Mouse (Mus musculus) cerebellum, adult 9-10 months (tissue): Measurements from ENCODE around the gene Hes6.

Source experiments
- DNase-seq: peaks from one replicate; pipeline ENCODE4 v3.0.0; 2022

Gene Hes6

DNA sequence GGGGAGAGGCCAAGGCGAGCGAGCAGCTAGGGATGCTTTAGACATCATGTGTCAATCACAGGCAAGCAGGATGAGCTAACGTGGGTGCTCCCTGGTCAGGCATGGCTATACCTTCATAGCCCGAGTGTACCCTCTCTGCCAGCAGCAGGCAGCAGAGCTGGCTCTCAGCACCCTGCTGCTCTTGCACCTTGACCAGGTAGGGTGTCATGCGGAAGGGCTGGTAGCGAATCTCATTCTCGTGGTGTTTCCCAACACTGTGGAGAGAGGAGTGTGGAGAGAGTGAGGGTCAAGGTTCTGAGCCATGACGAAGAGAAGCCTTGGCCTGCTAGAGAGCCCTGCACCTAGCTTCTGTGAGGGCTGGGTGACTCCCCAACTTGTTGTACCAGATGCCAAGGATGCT lies 25.9 kb upstream of the Hes6 start:
- DNase-seq, result no peak

DNA sequence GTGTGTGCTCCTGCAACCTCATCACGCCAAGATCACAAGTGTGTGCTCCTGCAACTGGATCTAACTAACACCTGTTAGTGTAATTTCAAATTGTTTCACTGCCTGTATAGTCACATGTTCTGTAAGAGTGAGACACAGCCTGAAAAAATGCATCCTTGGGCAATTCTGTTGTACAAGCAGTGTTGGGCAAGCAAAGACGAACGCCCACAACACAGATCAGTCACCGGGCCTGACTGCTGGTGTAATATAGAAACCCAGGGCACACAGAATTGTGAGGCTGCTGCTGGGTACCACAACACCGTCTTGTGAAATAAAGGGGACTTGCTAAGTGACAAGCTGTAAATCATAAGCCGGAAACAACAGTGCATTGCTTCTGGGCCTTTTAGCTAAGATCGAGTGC lies 23.7 kb upstream of the Hes6 start:
- no peak for DNase-seq

DNA sequence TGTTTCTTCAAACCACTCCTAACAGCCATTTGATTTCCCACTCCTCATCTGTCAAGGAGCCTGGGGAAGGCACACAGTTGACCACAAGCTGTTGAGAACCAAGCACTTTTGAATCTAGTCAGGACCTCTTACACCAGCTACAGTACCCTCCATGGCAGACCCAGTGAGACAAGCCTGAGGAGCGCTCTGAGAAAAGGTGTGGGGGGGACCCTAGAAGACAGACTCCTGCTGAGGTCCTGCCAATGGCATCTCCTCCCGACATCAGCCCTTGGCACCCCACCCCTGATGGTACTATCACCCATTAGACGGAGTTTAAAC lies 23.2 kb upstream of the Hes6 start:
- no peak for DNase-seq

GRCm38 (mm10) chr1:91436380-91437082 lies 22.7 kb upstream of the Hes6 start:
- DNase-seq, result peak; percentile 69

DNA sequence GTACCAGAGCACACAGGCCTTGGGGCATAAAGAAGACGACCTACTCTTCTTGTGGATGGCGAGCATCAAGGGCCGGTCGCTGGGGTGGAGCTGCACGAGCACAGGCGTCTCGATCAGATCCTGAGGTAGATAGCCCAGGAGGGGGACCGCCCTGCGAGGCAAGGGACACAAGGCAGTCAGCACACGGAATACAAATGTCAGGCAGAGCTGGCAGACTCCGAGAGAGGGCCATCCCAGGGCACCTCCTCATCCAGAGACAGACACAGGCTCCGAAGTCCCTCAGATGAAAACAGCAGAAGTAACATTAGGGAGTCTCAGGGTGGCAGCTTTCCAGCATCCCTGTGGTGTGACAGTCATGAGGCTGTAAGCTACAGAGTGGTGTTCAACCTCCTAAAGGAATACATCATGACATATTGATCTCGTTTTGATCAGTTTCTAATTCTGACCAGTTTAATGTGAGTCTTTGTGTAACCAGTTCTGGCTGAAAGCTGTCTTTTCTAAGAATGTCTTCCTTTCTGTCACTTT lies 21.8 kb upstream of the Hes6 start:
- DNase-seq, result peak; percentile 40

DNA sequence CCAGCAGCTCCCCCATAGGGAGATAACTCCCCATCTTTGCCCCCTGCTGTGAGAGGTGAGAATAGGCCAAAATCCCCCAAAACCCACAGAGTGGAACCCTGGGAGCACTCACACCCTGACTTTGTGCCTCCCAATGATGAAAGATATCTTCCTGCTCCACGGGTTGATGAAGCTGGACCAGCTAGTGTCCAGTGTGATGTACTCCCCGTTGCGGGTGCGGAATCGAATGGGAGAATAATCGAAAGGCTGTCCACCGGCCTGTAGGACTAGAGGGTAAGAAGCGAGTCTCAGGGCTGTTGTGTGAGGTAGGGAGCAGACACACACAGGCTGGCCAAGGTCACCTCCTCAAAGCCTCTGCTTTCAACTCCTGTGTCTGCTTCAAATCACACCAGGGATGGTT lies 21.1 kb upstream of the Hes6 start:
- no peak for DNase-seq

GRCm38 (mm10) chr1:91430761-91431160 lies 16.9 kb upstream of the Hes6 start:
- DNase-seq, result no peak

- DNase-seq, result no peak
These were observed 15.4 kb upstream of the Hes6 start for GRCm38 (mm10) chr1:91429212-91429611.

DNA sequence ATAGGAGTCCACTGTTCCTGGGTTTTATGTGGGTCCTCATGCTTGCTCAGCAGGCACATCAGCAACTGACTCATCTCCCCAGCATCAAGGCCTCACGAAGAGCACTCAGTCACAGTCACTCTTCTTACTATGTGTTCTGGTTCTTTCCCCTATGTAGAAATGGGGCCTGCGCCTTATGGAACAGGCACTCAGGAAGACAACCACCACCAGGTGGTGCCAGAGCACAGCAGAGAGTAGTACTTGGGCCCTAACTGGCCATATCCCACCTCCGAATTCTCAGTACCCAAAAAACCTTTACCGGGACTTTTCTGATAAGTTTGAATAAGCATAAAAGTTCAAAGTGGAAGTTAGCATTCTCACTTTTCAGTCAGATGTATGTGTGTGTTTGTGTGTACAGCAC lies 14.8 kb upstream of the Hes6 start:
- DNase-seq, result peak; percentile 77

- no peak for DNase-seq
These were observed 12.6 kb upstream of the Hes6 start for GRCm38 (mm10) chr1:91426397-91426796.

GRCm38 (mm10) chr1:91420601-91421065 lies 6.8 kb upstream of the Hes6 start:
- DNase-seq, result no peak

GRCm38 (mm10) chr1:91419862-91420600 lies 6.2 kb upstream of the Hes6 start:
- no peak for DNase-seq

DNA sequence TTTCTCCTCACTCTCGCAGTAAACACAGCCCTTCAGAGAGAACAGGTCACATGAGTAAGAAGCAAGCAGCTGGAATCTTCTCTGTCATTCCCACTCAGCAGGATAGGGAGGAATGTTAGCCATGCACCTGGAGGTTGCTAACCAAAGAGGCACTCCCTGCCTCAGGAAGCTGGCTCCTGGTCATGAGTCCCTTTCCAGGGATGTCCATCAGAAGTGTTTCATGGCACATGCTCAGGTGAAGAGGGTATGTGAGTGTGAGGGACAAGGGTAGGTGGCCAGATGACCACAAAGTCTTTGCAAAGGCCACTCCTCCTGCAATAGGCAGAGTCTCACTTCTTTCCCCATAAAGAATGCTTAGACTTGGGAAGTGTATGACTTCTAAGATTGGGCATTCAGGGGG lies 4.2 kb upstream of the Hes6 start:
- no peak for DNase-seq

DNA sequence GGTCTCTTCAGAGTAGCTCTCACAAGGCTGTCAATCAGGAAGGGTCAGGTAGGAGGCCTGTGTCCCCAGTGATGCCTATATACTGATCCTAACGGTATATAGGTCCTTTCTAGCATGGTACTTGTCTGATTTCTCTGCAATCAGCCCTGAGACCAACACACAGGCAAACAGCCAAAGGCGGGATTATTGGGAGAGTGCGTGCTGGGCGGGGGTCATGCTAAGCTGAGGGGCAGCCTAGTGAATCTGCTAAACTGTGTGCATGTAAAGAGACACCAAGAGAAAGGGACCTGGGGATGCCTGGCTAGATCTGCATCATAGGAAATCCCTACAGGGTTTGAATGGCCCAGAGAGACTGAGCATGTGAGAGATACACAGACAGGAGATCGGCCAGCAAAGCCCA lies 1.5 kb upstream of the Hes6 start:
- DNase-seq, result peak; percentile 53

DNA sequence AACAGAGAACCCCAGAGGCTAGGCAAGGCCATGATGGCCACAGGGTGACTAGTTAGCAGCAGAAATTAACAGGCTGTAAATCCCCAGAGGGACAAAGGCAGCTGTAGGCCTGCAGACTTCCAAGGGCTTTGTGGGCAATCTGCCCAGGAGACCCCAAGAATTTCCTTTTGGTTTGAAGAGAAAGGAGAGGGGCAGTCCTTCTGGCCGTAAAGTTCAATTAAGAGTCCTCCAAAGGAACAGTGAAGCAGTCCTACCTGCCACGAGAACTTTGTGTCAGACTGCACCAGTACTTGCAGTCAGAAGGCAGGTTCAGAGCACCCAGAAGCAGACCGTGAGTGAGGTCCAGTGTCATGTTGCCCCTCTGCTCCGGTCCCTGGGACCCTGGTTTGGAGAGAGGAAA lies 1.1 kb upstream of the Hes6 start:
- peak; percentile 61 for DNase-seq

DNA sequence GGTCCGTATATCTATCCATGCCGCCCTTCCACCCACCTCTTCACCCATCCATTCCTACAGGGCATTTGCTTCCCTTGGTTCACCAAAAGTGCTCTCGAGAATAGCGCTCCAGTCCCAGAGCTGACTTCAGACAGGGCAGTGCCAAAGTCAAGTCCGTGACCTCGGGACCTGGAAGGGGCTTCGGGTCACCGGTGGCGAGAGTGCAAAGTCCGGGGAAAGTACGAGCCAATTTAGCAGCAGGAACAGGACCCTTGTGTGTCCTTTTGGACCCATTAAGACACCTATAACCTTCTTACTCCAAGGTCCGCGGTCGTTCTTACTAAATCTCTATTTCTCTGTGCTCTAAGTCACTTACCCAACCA lies 321 bp downstream of the Hes6 start:
- no peak for DNase-seq

- DNase-seq, result peak; percentile 94
These were observed 770 bp downstream of the Hes6 start for GRCm38 (mm10) chr1:91413030-91413506.

DNA sequence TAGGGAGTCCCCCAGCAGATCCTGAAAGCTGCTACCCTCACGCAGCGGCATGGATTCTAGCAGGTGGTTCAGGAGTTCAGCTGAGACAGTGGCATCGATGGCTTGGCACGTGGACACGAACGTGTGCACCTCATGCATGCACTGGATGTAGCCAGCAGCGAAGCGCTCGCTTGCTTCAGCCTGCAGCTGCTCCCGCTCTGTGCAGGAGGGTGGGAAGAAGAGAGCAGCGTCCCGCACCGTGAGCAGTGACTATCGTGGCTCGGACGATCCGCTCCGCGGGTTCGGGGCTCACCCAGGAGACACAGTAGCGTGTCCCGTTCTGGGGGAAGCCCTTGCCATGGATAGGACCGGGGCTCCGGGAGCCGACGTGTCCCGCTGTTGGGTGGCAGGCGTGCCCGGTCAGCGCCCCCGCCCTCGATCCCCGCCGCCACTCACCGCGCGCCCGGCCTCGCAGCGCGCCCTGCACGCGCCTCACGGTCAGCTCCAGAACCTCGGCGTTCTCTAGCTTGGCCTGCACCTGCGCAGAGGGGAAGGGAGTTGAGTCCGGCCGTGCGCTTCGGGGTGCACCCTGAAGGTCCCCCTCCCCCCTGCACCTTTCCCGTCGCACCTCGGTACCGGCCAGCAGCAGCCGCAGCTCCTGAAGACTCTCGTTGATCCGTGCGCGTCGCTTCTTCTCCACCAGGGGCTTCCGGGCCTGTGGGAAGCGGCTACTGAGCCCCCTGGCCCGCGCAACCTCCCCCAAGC lies 1.4 kb downstream of the Hes6 start:
- DNase-seq, result peak; percentile 61

DNA sequence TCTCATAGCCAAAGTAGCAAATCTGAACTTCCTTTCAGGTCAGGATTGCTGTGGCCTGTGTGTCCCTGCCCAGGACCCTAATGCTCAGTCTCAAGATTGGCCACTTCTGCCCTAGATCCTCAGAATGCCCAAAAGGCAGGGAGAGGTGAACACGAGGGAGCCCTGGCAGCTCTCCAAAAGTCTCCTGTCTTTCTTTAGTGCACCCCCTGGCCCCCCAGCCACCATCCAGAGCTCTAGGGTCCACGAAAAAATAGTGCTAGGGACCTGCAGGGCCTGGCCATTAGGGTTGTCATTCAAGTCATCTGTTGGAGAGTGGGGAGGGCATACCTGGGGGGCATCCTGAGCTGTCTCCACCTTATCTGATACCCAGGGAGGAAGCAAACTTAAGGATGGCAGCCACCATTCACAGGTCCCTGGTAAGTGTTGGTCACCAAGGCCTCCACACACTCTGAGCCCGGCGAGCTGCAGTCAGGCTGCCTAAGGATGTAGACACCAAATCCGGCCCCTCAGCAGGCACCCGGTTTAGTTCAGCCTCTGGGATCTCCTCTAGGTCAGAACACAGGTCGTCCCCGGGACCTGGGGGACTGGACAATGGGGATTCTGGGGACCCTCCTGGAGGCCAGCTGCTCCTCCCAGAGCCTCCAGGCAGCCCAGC lies 2.1 kb downstream of the Hes6 start:
- DNase-seq, result peak; percentile 57

GRCm38 (mm10) chr1:91407819-91408218 lies 6.0 kb downstream of the Hes6 start:
- DNase-seq, result no peak

- DNase-seq, result peak; percentile 87
These were observed 8.2 kb downstream of the Hes6 start for GRCm38 (mm10) chr1:91405406-91406169.

- DNase-seq, result no peak
These were observed 8.9 kb downstream of the Hes6 start for GRCm38 (mm10) chr1:91404976-91405375.
